Mouse (Mus musculus): ENCODE results near the gene Rbm39. TPM values are rescaled to one million over a fixed set of nuclear protein-coding genes. Genes with fewer than 3 reads are reported as not detected.
"Not testable (repeated sequence)": the region's sequence is repeated elsewhere in the genome, so short reads cannot be mapped to it uniquely, and the experiment has no call there.

The Rbm39 gene
- polyA plus RNA-seq, 1 experiment from 2014 or later: 514 TPM

- H3K4me1 ChIP-seq (replicated peaks; ENCODE audit: control insufficient read depth, insufficient read depth, low read length): no peaks in the 10 kb centered on the region; the same call in 1 of the 2 replicates
- ATAC-seq (replicated peaks; ENCODE audit: low FRiP score) (peak; percentile 63), DNase-seq (ENCODE audit: low spot score) (no peak)
- no peaks in the 10 kb centered on the region for H3K9me3 ChIP-seq (ENCODE audit: control insufficient read depth, low read length)
- H3K4me3 ChIP-seq (ENCODE audit: low read depth, low read length): no peak overlapping the region
- H3K9ac ChIP-seq (ENCODE audit: low read depth, low read length): no peak overlapping the region
- H3K27ac ChIP-seq (ENCODE audit: low read depth, low read length): no peak overlapping the region
- no peaks in the 10 kb centered on the region for H3K27me3 ChIP-seq (replicated peaks; ENCODE audit: control insufficient read depth, insufficient read depth, low read length)
- WGBS: 46% methylated on average over 14 of the region's 14 CpGs
- no peaks in the 10 kb centered on the region for H3K36me3 ChIP-seq (ENCODE audit: control insufficient read depth, insufficient read depth, low read length)
- peak overlapping the region; percentile 38 for H3K4me2 ChIP-seq
Measured at GRCm38 (mm10) chr2:156190004-156190896, 10.2 kb upstream of the Rbm39 start.

- not testable (repeated sequence) for H3K9ac ChIP-seq (ENCODE audit: low read depth, low read length); H3K9me3 ChIP-seq (ENCODE audit: control insufficient read depth, low read length); DNase-seq (ENCODE audit: low spot score); H3K36me3 ChIP-seq (ENCODE audit: control insufficient read depth, insufficient read depth, low read length); H3K4me2 ChIP-seq; H3K4me1 ChIP-seq (replicated peaks; ENCODE audit: control insufficient read depth, insufficient read depth, low read length); H3K27me3 ChIP-seq (replicated peaks; ENCODE audit: control insufficient read depth, insufficient read depth, low read length); H3K27ac ChIP-seq (ENCODE audit: low read depth, low read length); ATAC-seq (replicated peaks; ENCODE audit: low FRiP score); H3K4me3 ChIP-seq (ENCODE audit: low read depth, low read length)
- 61% methylated on average over 7 of the region's 7 CpGs for WGBS
Measured at GRCm38 (mm10) chr2:156189241-156189640, 9.2 kb upstream of the Rbm39 start.

GRCm38 (mm10) chr2:156181592-156181991 lies 1.6 kb upstream of the Rbm39 start:
- Histone ChIP-seq H3K36me3 (ENCODE audit: control insufficient read depth, insufficient read depth, low read length) (peaks cover 8% of the 10 kb centered on the region), H3K4me3 (ENCODE audit: low read depth, low read length) (peak overlapping the region; percentile 54; the same call in 1 of the 2 replicates), H3K27me3 (replicated peaks; ENCODE audit: control insufficient read depth, insufficient read depth, low read length) (no peaks in the 10 kb centered on the region), H3K9ac (ENCODE audit: low read depth, low read length) (no peak overlapping the region; the same call in 1 of the 2 replicates), H3K4me2 (peak overlapping the region; percentile 67), H3K4me1 (replicated peaks; ENCODE audit: control insufficient read depth, insufficient read depth, low read length) (peaks cover 17% of the 10 kb centered on the region), H3K9me3 (ENCODE audit: control insufficient read depth, low read length) (no peaks in the 10 kb centered on the region), H3K27ac (ENCODE audit: low read depth, low read length) (peak overlapping the region; percentile 97; the same call in 1 of the 2 replicates)
- no peak for DNase-seq (ENCODE audit: low spot score)
- 78% methylated on average over 2 of the region's 2 CpGs for WGBS
- ATAC-seq (replicated peaks; ENCODE audit: low FRiP score): no peak

GRCm38 (mm10) chr2:156180824-156181590 lies 969 bp upstream of the Rbm39 start:
- Histone ChIP-seq H3K9ac (ENCODE audit: low read depth, low read length) (peak overlapping the region; percentile 100), H3K4me1 (replicated peaks; ENCODE audit: control insufficient read depth, insufficient read depth, low read length) (peaks cover 19% of the 10 kb centered on the region), H3K4me2 (peak overlapping the region; percentile 67), H3K9me3 (ENCODE audit: control insufficient read depth, low read length) (no peaks in the 10 kb centered on the region), H3K27me3 (replicated peaks; ENCODE audit: control insufficient read depth, insufficient read depth, low read length) (no peaks in the 10 kb centered on the region), H3K27ac (ENCODE audit: low read depth, low read length) (peak overlapping the region; percentile 97), H3K36me3 (ENCODE audit: control insufficient read depth, insufficient read depth, low read length) (peaks cover 8% of the 10 kb centered on the region), H3K4me3 (ENCODE audit: low read depth, low read length) (peak overlapping the region; percentile 54)
- 15% methylated on average over 8 of the region's 8 CpGs for WGBS
- ATAC-seq (replicated peaks; ENCODE audit: low FRiP score) (no peak), DNase-seq (ENCODE audit: low spot score) (no peak)

GRCm38 (mm10) chr2:156179796-156180093 lies 293 bp downstream of the Rbm39 start:
- WGBS: under 1% methylated on average over 41 of the region's 41 CpGs
- H3K36me3 ChIP-seq (ENCODE audit: control insufficient read depth, insufficient read depth, low read length): peaks cover 8% of the 10 kb centered on the region
- no peaks in the 10 kb centered on the region for H3K9me3 ChIP-seq (ENCODE audit: control insufficient read depth, low read length)
- ATAC-seq (replicated peaks; ENCODE audit: low FRiP score): 0 out of 2 replicates have a peak, but pooled peaks have one; percentile 13
- peaks cover 19% of the 10 kb centered on the region for H3K4me1 ChIP-seq (replicated peaks; ENCODE audit: control insufficient read depth, insufficient read depth, low read length)
- H3K27ac ChIP-seq (ENCODE audit: low read depth, low read length): peak overlapping the region; percentile 97
- H3K4me2 ChIP-seq: peak overlapping the region; percentile 10; the same call in 1 of the 2 replicates
- peak overlapping the region; percentile 100 for H3K9ac ChIP-seq (ENCODE audit: low read depth, low read length)
- H3K4me3 ChIP-seq (ENCODE audit: low read depth, low read length): peak overlapping the region; percentile 100
- DNase-seq (ENCODE audit: low spot score): no peak
- no peaks in the 10 kb centered on the region for H3K27me3 ChIP-seq (replicated peaks; ENCODE audit: control insufficient read depth, insufficient read depth, low read length)

GRCm38 (mm10) chr2:156179046-156179795 lies 817 bp downstream of the Rbm39 start:
- H3K27ac ChIP-seq (ENCODE audit: low read depth, low read length): peak overlapping the region; percentile 97
- ATAC-seq (replicated peaks; ENCODE audit: low FRiP score) (peak; percentile 25), DNase-seq (ENCODE audit: low spot score) (peak; percentile 86)
- under 1% methylated on average over 47 of the region's 47 CpGs for WGBS
- no peaks in the 10 kb centered on the region for H3K9me3 ChIP-seq (ENCODE audit: control insufficient read depth, low read length)
- peak overlapping the region; percentile 100 for H3K4me3 ChIP-seq (ENCODE audit: low read depth, low read length)
- H3K27me3 ChIP-seq (replicated peaks; ENCODE audit: control insufficient read depth, insufficient read depth, low read length): no peaks in the 10 kb centered on the region
- H3K4me1 ChIP-seq (replicated peaks; ENCODE audit: control insufficient read depth, insufficient read depth, low read length): peaks cover 19% of the 10 kb centered on the region
- H3K36me3 ChIP-seq (ENCODE audit: control insufficient read depth, insufficient read depth, low read length): peaks cover 8% of the 10 kb centered on the region
- H3K4me2 ChIP-seq: peak overlapping the region; percentile 97
- peak overlapping the region; percentile 100 for H3K9ac ChIP-seq (ENCODE audit: low read depth, low read length)

GRCm38 (mm10) chr2:156177651-156178050 lies 2.4 kb downstream of the Rbm39 start:
- Histone ChIP-seq H3K9ac (ENCODE audit: low read depth, low read length) (0 out of 2 replicates have a peak overlapping the region, but pooled peaks have one; percentile 23), H3K4me1 (replicated peaks; ENCODE audit: control insufficient read depth, insufficient read depth, low read length) (peaks cover 19% of the 10 kb centered on the region), H3K4me2 (peak overlapping the region; percentile 97), H3K9me3 (ENCODE audit: control insufficient read depth, low read length) (no peaks in the 10 kb centered on the region), H3K4me3 (ENCODE audit: low read depth, low read length) (peak overlapping the region; percentile 100), H3K27me3 (replicated peaks; ENCODE audit: control insufficient read depth, insufficient read depth, low read length) (no peaks in the 10 kb centered on the region), H3K27ac (ENCODE audit: low read depth, low read length) (no peak overlapping the region), H3K36me3 (ENCODE audit: control insufficient read depth, insufficient read depth, low read length) (peaks cover 12% of the 10 kb centered on the region)
- DNase-seq (ENCODE audit: low spot score) (no peak), ATAC-seq (replicated peaks; ENCODE audit: low FRiP score) (no peak)
- 66% methylated on average over 7 of the region's 7 CpGs for WGBS

GRCm38 (mm10) chr2:156177079-156177478 lies 3.0 kb downstream of the Rbm39 start:
- H3K27ac ChIP-seq (ENCODE audit: low read depth, low read length): no peak overlapping the region
- H3K4me2 ChIP-seq: peak overlapping the region; percentile 40
- ATAC-seq (replicated peaks; ENCODE audit: low FRiP score) (no peak), DNase-seq (ENCODE audit: low spot score) (no peak)
- 83% methylated on average over 6 of the region's 6 CpGs for WGBS
- H3K27me3 ChIP-seq (replicated peaks; ENCODE audit: control insufficient read depth, insufficient read depth, low read length): no peaks in the 10 kb centered on the region
- H3K4me3 ChIP-seq (ENCODE audit: low read depth, low read length): peak overlapping the region; percentile 18; the same call in 1 of the 2 replicates
- H3K9me3 ChIP-seq (ENCODE audit: control insufficient read depth, low read length): no peaks in the 10 kb centered on the region
- peaks cover 17% of the 10 kb centered on the region for H3K36me3 ChIP-seq (ENCODE audit: control insufficient read depth, insufficient read depth, low read length)
- H3K4me1 ChIP-seq (replicated peaks; ENCODE audit: control insufficient read depth, insufficient read depth, low read length): peaks cover 19% of the 10 kb centered on the region
- H3K9ac ChIP-seq (ENCODE audit: low read depth, low read length): no peak overlapping the region

All from liver, embryonic 11.5 days (tissue).